Mouse (Mus musculus): ENCODE measurements around the gene Dner. TPM values are rescaled to one million over a fixed set of nuclear protein-coding genes. Genes with fewer than 3 reads are reported as not detected.

Gene Dner
- polyA plus RNA-seq (2015; fragmentation: Nextera tagmentation; extraction: Ambion mirVana), result 3.4 and 3.5 TPM in 2 replicates

DNA sequence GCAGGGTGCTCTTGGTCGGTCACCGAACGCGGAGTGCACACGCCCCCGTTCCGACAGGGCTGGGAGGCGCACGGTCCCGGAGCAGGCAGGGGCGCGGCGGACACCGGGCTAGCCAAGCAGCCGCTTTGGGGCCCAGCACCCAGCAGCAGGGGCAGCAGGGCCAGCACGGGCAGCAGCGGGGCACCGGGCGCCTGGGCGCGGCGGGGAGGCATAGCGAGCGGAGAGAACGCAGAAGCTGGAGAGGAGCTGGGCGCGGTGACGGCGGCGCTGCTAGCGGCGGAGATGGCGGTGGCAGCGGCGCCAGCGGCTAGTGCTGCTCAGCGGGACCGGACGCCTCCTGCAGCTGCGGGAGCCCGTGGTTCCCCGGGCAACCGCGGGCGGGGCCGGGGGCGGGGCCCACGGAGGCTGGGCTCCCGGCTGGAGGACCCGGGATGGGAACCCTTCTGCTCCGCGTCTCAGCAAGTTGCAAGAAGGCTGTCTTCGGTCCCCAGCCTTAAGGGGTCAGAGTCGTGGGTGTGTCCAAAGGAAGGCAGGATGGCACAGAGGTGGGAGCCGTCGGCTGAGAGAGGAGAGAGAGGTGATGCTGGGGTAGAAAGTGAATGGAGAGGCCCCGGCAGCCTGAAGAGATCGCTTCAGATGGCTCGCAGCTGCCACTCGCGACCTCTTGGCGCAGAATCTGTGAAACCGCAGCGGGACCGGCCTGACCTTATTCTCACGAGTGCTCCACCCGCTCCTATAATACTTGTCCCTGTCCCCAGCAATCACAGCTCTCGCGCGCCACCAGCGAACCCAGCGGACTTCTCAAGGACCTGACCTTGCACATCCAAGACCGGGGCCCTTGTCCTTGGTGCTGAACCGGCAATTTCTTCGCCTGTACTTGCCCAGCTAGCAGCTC is at the start of gene Dner:
Dner (minus strand) TSS at position 705 of the 895 bp plus-strand sequence.
- under 1% methylated on average over 64 of the region's 75 CpGs for WGBS
- Histone ChIP-seq H3K4me2 (peak within 1 kb of the TSS; percentile 89), H3K27me3 (peaks cover 41% of the 10 kb centered on the region), H3K9me3 (no peaks in the 10 kb centered on the region), H3K36me3 (no peaks in the 10 kb centered on the region), H3K4me3 (peak within 1 kb of the TSS; percentile 44), H3K9ac (no peak within 1 kb of the TSS), H3K27ac (no peak within 1 kb of the TSS), H3K4me1 (peaks cover 12% of the 10 kb centered on the region)
- peak; percentile 63 for ATAC-seq (ENCODE audit: insufficient number of reproducible peaks, low FRiP score, low TSS enrichment, low read depth)

DNA sequence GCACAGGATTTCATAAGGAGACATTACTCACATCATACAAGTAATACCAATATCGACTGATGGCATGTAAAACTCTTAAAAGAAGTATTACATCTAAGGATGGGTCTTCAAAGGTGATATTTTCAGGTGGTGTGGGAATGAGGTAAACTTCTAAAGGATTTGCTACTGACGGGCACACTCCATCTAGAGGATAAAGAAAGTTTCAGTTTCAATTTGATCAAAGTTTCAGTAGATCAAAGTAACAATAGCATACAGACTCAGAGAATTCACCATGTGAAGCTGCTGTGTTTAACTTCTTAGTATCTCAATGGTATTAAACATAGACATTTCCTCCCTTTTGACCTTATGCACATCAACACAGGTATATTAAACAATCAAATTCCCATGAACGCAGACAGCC is 46.1 kb upstream of the Dner start:
- WGBS, result 91% methylated on average over 3 of the region's 3 CpGs
- H3K4me1 ChIP-seq, result no peaks in the 10 kb centered on the region
- no peak overlapping the region for H3K27ac ChIP-seq
- H3K9me3 ChIP-seq, result no peaks in the 10 kb centered on the region
- no peak overlapping the region for H3K9ac ChIP-seq
- no peak overlapping the region for H3K4me2 ChIP-seq
- peaks cover 48% of the 10 kb centered on the region for H3K36me3 ChIP-seq
- no peak for ATAC-seq (ENCODE audit: insufficient number of reproducible peaks, low FRiP score, low TSS enrichment, low read depth)
- H3K27me3 ChIP-seq, result no peaks in the 10 kb centered on the region
- no peak overlapping the region for H3K4me3 ChIP-seq

GRCm38 (mm10) chr1:84740080-84740479 is 44.1 kb upstream of the Dner start:
- no peak overlapping the region for H3K4me2 ChIP-seq
- H3K4me3 ChIP-seq, result no peak overlapping the region
- no peak overlapping the region for H3K27ac ChIP-seq
- H3K36me3 ChIP-seq, result peaks cover 53% of the 10 kb centered on the region
- H3K9me3 ChIP-seq, result no peaks in the 10 kb centered on the region
- no peak overlapping the region for H3K9ac ChIP-seq
- no peaks in the 10 kb centered on the region for H3K27me3 ChIP-seq
- H3K4me1 ChIP-seq, result no peaks in the 10 kb centered on the region
- WGBS, result 95% methylated on average over 1 of the region's 1 CpGs
- ATAC-seq (ENCODE audit: insufficient number of reproducible peaks, low FRiP score, low TSS enrichment, low read depth), result no peak

DNA sequence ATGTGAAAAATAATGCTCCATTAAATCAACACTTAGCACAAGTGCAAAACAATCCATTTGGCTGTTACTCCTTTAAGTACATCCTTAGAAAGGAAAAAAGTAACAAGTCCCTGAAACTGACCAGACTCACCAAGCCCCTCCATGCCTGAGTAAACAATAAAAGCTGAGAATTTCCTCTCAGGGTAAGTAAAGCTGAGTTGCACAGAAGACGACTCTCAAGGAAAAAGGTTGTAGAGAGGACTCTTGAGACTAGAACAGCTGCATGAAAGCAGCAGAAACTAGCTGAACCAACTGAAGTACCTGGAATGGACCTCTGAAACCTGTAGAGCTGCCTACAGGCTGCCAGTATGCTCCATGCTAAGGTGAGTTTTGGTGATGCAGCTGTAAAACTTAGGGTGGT is 41.1 kb upstream of the Dner start:
- H3K9ac ChIP-seq, result no peak overlapping the region
- no peak overlapping the region for H3K4me2 ChIP-seq
- H3K9me3 ChIP-seq, result no peaks in the 10 kb centered on the region
- ATAC-seq (ENCODE audit: insufficient number of reproducible peaks, low FRiP score, low TSS enrichment, low read depth), result no peak
- no peak overlapping the region for H3K27ac ChIP-seq
- 54% methylated on average over 1 of the region's 1 CpGs for WGBS
- H3K4me3 ChIP-seq, result no peak overlapping the region
- H3K27me3 ChIP-seq, result no peaks in the 10 kb centered on the region
- H3K4me1 ChIP-seq, result no peaks in the 10 kb centered on the region
- H3K36me3 ChIP-seq, result peaks cover 47% of the 10 kb centered on the region

GRCm38 (mm10) chr1:84733799-84734198 is 37.8 kb upstream of the Dner start:
- Histone ChIP-seq H3K4me1 (no peaks in the 10 kb centered on the region), H3K4me2 (no peak overlapping the region), H3K9me3 (no peaks in the 10 kb centered on the region), H3K27me3 (no peaks in the 10 kb centered on the region), H3K27ac (no peak overlapping the region), H3K4me3 (no peak overlapping the region), H3K9ac (no peak overlapping the region), H3K36me3 (peaks cover 34% of the 10 kb centered on the region)
- WGBS, result 61% methylated on average over 3 of the region's 3 CpGs
- ATAC-seq (ENCODE audit: insufficient number of reproducible peaks, low FRiP score, low TSS enrichment, low read depth), result no peak

- Histone ChIP-seq H3K9me3 (no peaks in the 10 kb centered on the region), H3K27ac (no peak overlapping the region), H3K9ac (no peak overlapping the region), H3K4me1 (no peaks in the 10 kb centered on the region), H3K36me3 (peaks cover 26% of the 10 kb centered on the region), H3K4me2 (no peak overlapping the region), H3K4me3 (no peak overlapping the region), H3K27me3 (no peaks in the 10 kb centered on the region)
- WGBS, result 92% methylated on average over 1 of the region's 1 CpGs
- no peak for ATAC-seq (ENCODE audit: insufficient number of reproducible peaks, low FRiP score, low TSS enrichment, low read depth)
These were observed 35.7 kb upstream of the Dner start for GRCm38 (mm10) chr1:84731763-84732162.

GRCm38 (mm10) chr1:84722841-84723240 is 26.8 kb upstream of the Dner start:
- no peak overlapping the region for H3K4me2 ChIP-seq
- H3K9me3 ChIP-seq, result no peaks in the 10 kb centered on the region
- no peaks in the 10 kb centered on the region for H3K27me3 ChIP-seq
- H3K9ac ChIP-seq, result no peak overlapping the region
- peaks cover 44% of the 10 kb centered on the region for H3K36me3 ChIP-seq
- H3K27ac ChIP-seq, result no peak overlapping the region
- no peaks in the 10 kb centered on the region for H3K4me1 ChIP-seq
- H3K4me3 ChIP-seq, result no peak overlapping the region
- no peak for ATAC-seq (ENCODE audit: insufficient number of reproducible peaks, low FRiP score, low TSS enrichment, low read depth)

GRCm38 (mm10) chr1:84722371-84722770 is 26.4 kb upstream of the Dner start:
- 90% methylated on average over 3 of the region's 3 CpGs for WGBS
- no peaks in the 10 kb centered on the region for H3K27me3 ChIP-seq
- no peaks in the 10 kb centered on the region for H3K9me3 ChIP-seq
- no peak overlapping the region for H3K9ac ChIP-seq
- H3K4me1 ChIP-seq, result no peaks in the 10 kb centered on the region
- H3K27ac ChIP-seq, result no peak overlapping the region
- no peak overlapping the region for H3K4me3 ChIP-seq
- H3K36me3 ChIP-seq, result peaks cover 39% of the 10 kb centered on the region
- no peak for ATAC-seq (ENCODE audit: insufficient number of reproducible peaks, low FRiP score, low TSS enrichment, low read depth)
- H3K4me2 ChIP-seq, result no peak overlapping the region

- Histone ChIP-seq H3K9ac (no peak overlapping the region), H3K27me3 (no peaks in the 10 kb centered on the region), H3K4me3 (no peak overlapping the region), H3K27ac (no peak overlapping the region), H3K9me3 (no peaks in the 10 kb centered on the region), H3K36me3 (peaks cover 39% of the 10 kb centered on the region), H3K4me2 (no peak overlapping the region), H3K4me1 (no peaks in the 10 kb centered on the region)
- 88% methylated on average over 3 of the region's 3 CpGs for WGBS
- no peak for ATAC-seq (ENCODE audit: insufficient number of reproducible peaks, low FRiP score, low TSS enrichment, low read depth)
These were observed 25.9 kb upstream of the Dner start for GRCm38 (mm10) chr1:84721942-84722341.

GRCm38 (mm10) chr1:84709810-84710785 is 14.1 kb upstream of the Dner start:
- Histone ChIP-seq H3K4me3 (no peak overlapping the region), H3K4me2 (0 out of 2 replicates have a peak overlapping the region, but pooled peaks have one; percentile 19), H3K9me3 (no peaks in the 10 kb centered on the region), H3K36me3 (no peaks in the 10 kb centered on the region), H3K27me3 (peaks cover 19% of the 10 kb centered on the region), H3K27ac (no peak overlapping the region), H3K9ac (no peak overlapping the region), H3K4me1 (0 out of 2 replicates have a peak, but pooled peaks cover 6% of the 10 kb centered on the region)
- WGBS, result 15% methylated on average over 31 of the region's 31 CpGs
- no peak for ATAC-seq (ENCODE audit: insufficient number of reproducible peaks, low FRiP score, low TSS enrichment, low read depth)

GRCm38 (mm10) chr1:84709406-84709805 is 13.4 kb upstream of the Dner start:
- 28% methylated on average over 5 of the region's 5 CpGs for WGBS
- no peak overlapping the region for H3K4me3 ChIP-seq
- H3K9ac ChIP-seq, result no peak overlapping the region
- no peaks in the 10 kb centered on the region for H3K9me3 ChIP-seq
- ATAC-seq (ENCODE audit: insufficient number of reproducible peaks, low FRiP score, low TSS enrichment, low read depth), result no peak
- 0 out of 2 replicates have a peak, but pooled peaks cover 6% of the 10 kb centered on the region for H3K4me1 ChIP-seq
- H3K36me3 ChIP-seq, result no peaks in the 10 kb centered on the region
- no peak overlapping the region for H3K27ac ChIP-seq
- peaks cover 19% of the 10 kb centered on the region for H3K27me3 ChIP-seq
- no peak overlapping the region for H3K4me2 ChIP-seq

- Histone ChIP-seq H3K9me3 (no peaks in the 10 kb centered on the region), H3K9ac (no peak overlapping the region), H3K27ac (no peak overlapping the region), H3K4me2 (no peak overlapping the region), H3K27me3 (peaks cover 21% of the 10 kb centered on the region), H3K4me1 (peaks cover 9% of the 10 kb centered on the region), H3K4me3 (no peak overlapping the region), H3K36me3 (no peaks in the 10 kb centered on the region)
- ATAC-seq (ENCODE audit: insufficient number of reproducible peaks, low FRiP score, low TSS enrichment, low read depth), result no peak
- whole genome bisulfite sequencing, result 98% methylated on average over 6 of the region's 6 CpGs
These were observed 4.2 kb upstream of the Dner start for GRCm38 (mm10) chr1:84700254-84700653.
